In genomic region chr6:25808806-25809495, GRCm38 (mm10) we compare ENCODE assay signal across 8 mouse cellular contexts. TPM values are rescaled to one million over a fixed set of nuclear protein-coding genes. Genes with fewer than 3 reads are reported as not detected.
DNase-seq lines count a peak whose midpoint lies in the region; ATAC-seq and TF ChIP-seq lines count a peak whose summit lies in the region.

Gene Pot1a (minus strand): TSS chr6:25809246.

- no peaks in the 10 kb centered on the region for H3K9me3 ChIP-seq in MEL (replicated peaks; ENCODE audit: insufficient read depth, low read length)
- H3K9me3 ChIP-seq in forebrain, postnatal 0 days (ENCODE audit: low read length), result no peaks in the 10 kb centered on the region
- H3K9me3 ChIP-seq in lung, embryonic 15.5 days, result no peaks in the 10 kb centered on the region

- WGBS in cerebellum, adult 2 months, result under 1% methylated on average over 34 of the region's 34 CpGs
- WGBS in forebrain, postnatal 0 days, result under 1% methylated on average over 34 of the region's 34 CpGs
- 1% methylated on average over 34 of the region's 34 CpGs for WGBS in lung, embryonic 15.5 days

- H3K9ac ChIP-seq in MEL (ENCODE audit: control insufficient read depth, low read depth, low read length, poor library complexity, severe bottlenecking), result peak within 1 kb of the TSS; percentile 89
- H3K9ac ChIP-seq in forebrain, postnatal 0 days, result peak within 1 kb of the TSS; percentile 62
- H3K9ac ChIP-seq in lung, embryonic 15.5 days, result peak within 1 kb of the TSS; percentile 65

- TF ChIP-seq EP300 in MEL (IDR thresholded peaks at IDR 0.05; ENCODE audit: low read depth in 1 of 2, low read length in 2 of 2), result no peak; a peak in 1 of 4 replicates

- no peak for TF ChIP-seq RAD21 in MEL (IDR thresholded peaks at IDR 0.05; ENCODE audit: low read depth, low read length)

- no peaks in the 10 kb centered on the region; a peak in 1 of 4 replicates for H3K27me3 ChIP-seq in MEL (ENCODE audit: control insufficient read depth in 1 of 2, insufficient read depth in 2 of 2, low read length in 2 of 2)
- no peaks in the 10 kb centered on the region for H3K27me3 ChIP-seq in cerebellum, adult 2 months (ENCODE audit: control insufficient read depth, insufficient read depth, low read length)
- H3K27me3 ChIP-seq in forebrain, postnatal 0 days (ENCODE audit: insufficient read depth, low read length), result no peaks in the 10 kb centered on the region
- H3K27me3 ChIP-seq in lung, embryonic 15.5 days, result no peaks in the 10 kb centered on the region

- peaks cover 0 to 10% of the 10 kb centered on the region in 2 experiments; a peak in 3 of 4 replicates for H3K36me3 ChIP-seq in MEL (ENCODE audit: control insufficient read depth in 1 of 2, insufficient read depth in 2 of 2, low read length in 2 of 2)
- no peaks in the 10 kb centered on the region for H3K36me3 ChIP-seq in forebrain, postnatal 0 days (ENCODE audit: insufficient read depth)
- peaks cover 4% of the 10 kb centered on the region; the same call in 1 of the 2 replicates for H3K36me3 ChIP-seq in lung, embryonic 15.5 days

- H3K27ac ChIP-seq in MEL (ENCODE audit: control insufficient read depth, low read depth, low read length), result peak within 1 kb of the TSS; percentile 90
- H3K27ac ChIP-seq in cerebellum, adult 2 months (ENCODE audit: insufficient read depth, low read length), result peak within 1 kb of the TSS; percentile 38; the same call in 1 of the 2 replicates
- peak within 1 kb of the TSS; percentile 89 for H3K27ac ChIP-seq in forebrain, postnatal 0 days (ENCODE audit: low read depth, low read length)
- H3K27ac ChIP-seq in lung, embryonic 15.5 days, result peak within 1 kb of the TSS; percentile 84

- H3K4me2 ChIP-seq in forebrain, postnatal 0 days (ENCODE audit: low read depth), result peak within 1 kb of the TSS; percentile 60
- H3K4me2 ChIP-seq in lung, embryonic 15.5 days, result peak within 1 kb of the TSS; percentile 51

- peaks cover 9% of the 10 kb centered on the region for H3K79me2 ChIP-seq in MEL (ENCODE audit: control insufficient read depth, insufficient read depth, low read length, poor library complexity)

- peak within 1 kb of the TSS; percentile 90 to 97 for H3K4me3 ChIP-seq in MEL (ENCODE audit: control insufficient read depth in 1 of 2, insufficient read depth in 1 of 2, low read depth in 2 of 2, low read length in 2 of 2)
- H3K4me3 ChIP-seq in cerebellum, adult 2 months (replicated peaks; ENCODE audit: insufficient read depth, low read depth, low read length), result peak within 1 kb of the TSS; percentile 60
- peak within 1 kb of the TSS; percentile 60 for H3K4me3 ChIP-seq in forebrain, postnatal 0 days (ENCODE audit: low read depth, low read length)
- H3K4me3 ChIP-seq in lung, embryonic 15.5 days, result peak within 1 kb of the TSS; percentile 60

- peak; percentile 98 for DNase-seq in MEL (ENCODE audit: low read depth, low spot score)
- peak; percentile 97 for DNase-seq in cerebellum, adult 2 months
- peak; percentile 98 for DNase-seq in forebrain, postnatal 0 days
- DNase-seq in heart, postnatal 4 days, result peak; percentile 97
- DNase-seq in layer of hippocampus, adult 8-10 months (ENCODE audit: low spot score in 2 of 2), result peak; percentile 93 to 97
- DNase-seq in ovary, adult 18-20 months (ENCODE audit: low spot score), result peak; percentile 93
- peak; percentile 97 for DNase-seq in thymus, postnatal 0 days (ENCODE audit: low spot score)

- peak; percentile 99 for ATAC-seq in forebrain, postnatal 0 days
- peak; percentile 99 for ATAC-seq in lung, embryonic 15.5 days (ENCODE audit: borderline replicate concordance, extremely low read depth, low FRiP score, low TSS enrichment)

- TF ChIP-seq POLR2A in MEL (IDR thresholded peaks at IDR 0.05; ENCODE audit: control insufficient read depth in 1 of 2, insufficient read depth in 1 of 2, low read depth in 1 of 2, low read length in 2 of 2, poor library complexity in 1 of 2), result peak; percentile 53 to 91
- peak; percentile 88 for TF ChIP-seq POLR2A in cerebellum, adult 2 months (IDR thresholded peaks at IDR 0.05; ENCODE audit: borderline replicate concordance, insufficient read depth, low read length)

- peaks cover 7 to 10% of the 10 kb centered on the region in 2 experiments for H3K4me1 ChIP-seq in MEL (ENCODE audit: control insufficient read depth in 1 of 2, insufficient read depth in 2 of 2, low read length in 2 of 2)
- no peaks in the 10 kb centered on the region for H3K4me1 ChIP-seq in cerebellum, adult 2 months (ENCODE audit: control insufficient read depth, insufficient read depth, low read length)
- no peaks in the 10 kb centered on the region; the same call in 1 of the 2 replicates for H3K4me1 ChIP-seq in forebrain, postnatal 0 days (ENCODE audit: insufficient read depth)
- H3K4me1 ChIP-seq in lung, embryonic 15.5 days, result peaks cover 7% of the 10 kb centered on the region; the same call in 1 of the 2 replicates

- TF ChIP-seq CTCF in MEL (IDR thresholded peaks at IDR 0.05 in 2 of 3, conservative IDR thresholded peaks at IDR 0.05 in 1 of 3; ENCODE audit: control insufficient read depth in 1 of 3, insufficient read depth in 1 of 3, low read depth in 2 of 3, low read length in 3 of 3, poor library complexity in 1 of 3, severe bottlenecking in 1 of 3), result no peak
- no peak for TF ChIP-seq CTCF in cerebellum, adult 2 months (IDR thresholded peaks at IDR 0.05; ENCODE audit: borderline replicate concordance, insufficient read depth, low read depth, low read length)
- TF ChIP-seq CTCF in forebrain, postnatal 0 days (IDR thresholded peaks at IDR 0.05; ENCODE audit: low read depth), result no peak

TF ChIP-seq in MEL, 35 proteins besides CTCF, POLR2A, EP300 and RAD21:
- TF ChIP-seq POLR2AphosphoS5 (IDR thresholded peaks at IDR 0.05; ENCODE audit: borderline replicate concordance, low read depth, low read length), result peak; percentile 42; the same call in 1 of the 2 replicates
- TF ChIP-seq MAZ (IDR thresholded peaks at IDR 0.05; ENCODE audit: low read depth, low read length), result no peak
- TF ChIP-seq NRF1 (IDR thresholded peaks at IDR 0.05; ENCODE audit: insufficient read depth, low read depth, low read length, poor library complexity, severe bottlenecking), result peak; percentile 72
- TF ChIP-seq ETS1 (IDR thresholded peaks at IDR 0.05; ENCODE audit: low read depth, low read length), result peak; percentile 14; the same call in 1 of the 2 replicates
- TF ChIP-seq MAX (IDR thresholded peaks at IDR 0.05; ENCODE audit: low read length), result peak; percentile 29; the same call in 1 of the 2 replicates
- peak; percentile 36; the same call in 1 of the 2 replicates for TF ChIP-seq POLR2AphosphoS2 (IDR thresholded peaks at IDR 0.05; ENCODE audit: low read length)
- TF ChIP-seq ZKSCAN1 (IDR thresholded peaks at IDR 0.05; ENCODE audit: low read depth, low read length), result no peak
- TF ChIP-seq USF1 (IDR thresholded peaks at IDR 0.05; ENCODE audit: low read depth, low read length), result no peak
- peak; percentile 37; the same call in 1 of the 2 replicates for TF ChIP-seq E2F4 (IDR thresholded peaks at IDR 0.05; ENCODE audit: borderline replicate concordance, low read depth, low read length)
- peak; percentile 51 for TF ChIP-seq MXI1 (IDR thresholded peaks at IDR 0.05; ENCODE audit: low read depth, low read length)
- no peak for TF ChIP-seq SMC3 (IDR thresholded peaks at IDR 0.05; ENCODE audit: low read depth, low read length)
- peak; percentile 79 for TF ChIP-seq NELFE (IDR thresholded peaks at IDR 0.05; ENCODE audit: low read depth, low read length)
- TF ChIP-seq MYB (IDR thresholded peaks at IDR 0.05; ENCODE audit: low read depth, low read length), result no peak
- TF ChIP-seq TBP (IDR thresholded peaks at IDR 0.05; ENCODE audit: low read depth, low read length), result peak; percentile 89
- TF ChIP-seq HCFC1 (IDR thresholded peaks at IDR 0.05; ENCODE audit: low read depth, low read length), result peak; percentile 82
- TF ChIP-seq MAFK (IDR thresholded peaks at IDR 0.05; ENCODE audit: borderline replicate concordance, low read depth, low read length), result no peak
- TF ChIP-seq USF2 (IDR thresholded peaks at IDR 0.05; ENCODE audit: borderline replicate concordance in 1 of 2, insufficient read depth in 1 of 2, low read depth in 1 of 2, low read length in 2 of 2), result no peak
- peak; percentile 61 for TF ChIP-seq ELF1 (IDR thresholded peaks at IDR 0.05; ENCODE audit: low read depth, low read length)
- TF ChIP-seq GATA1 (IDR thresholded peaks at IDR 0.05; ENCODE audit: low read depth, low read length), result no peak
- no peak for TF ChIP-seq UBTF (IDR thresholded peaks at IDR 0.05; ENCODE audit: borderline replicate concordance, insufficient read depth, low read depth, low read length)

RNA-seq across cellular contexts. Expression of gene Pot1a, which starts in this region (rescaled TPM):
- total RNA-seq in MEL (2012; rRNA removed), result 19.9 and 21.6 TPM in 2 replicates
- polyA plus RNA-seq in MEL (2012; ENCODE audit: insufficient read depth in 1 of 2, insufficient read length in 2 of 2, low read depth in 1 of 2, low replicate concordance in 2 of 2, missing spikeins in 1 of 2), result 10 to 100 TPM in 1 of 2 experiments, not detected in 1; 22.0 TPM
- polyA plus RNA-seq in cerebellum, adult 2 months (2012; rRNA removed), result 22.5 and 23.1 TPM in 2 replicates
- 23.5 and 26.3 TPM in 2 replicates for total RNA-seq in forebrain, postnatal 0 days (2014; rRNA removed)
- 13.5 and 16.5 TPM in 2 replicates for polyA plus RNA-seq in forebrain, postnatal 0 days (2015; fragmentation: Nextera tagmentation; extraction: Ambion mirVana)
- total RNA-seq in heart, postnatal 4 days (2021), result 10 to 100 TPM; 10.8 to 14.6 TPM
- 10 to 100 TPM; 14.7 to 24.0 (median 20.5) TPM for total RNA-seq in layer of hippocampus, adult 8-10 months (2022)
- polyA plus RNA-seq in lung, embryonic 15.5 days (2015; fragmentation: Nextera tagmentation; extraction: Ambion mirVana), result 32.0 and 34.3 TPM in 2 replicates
- polyA plus RNA-seq in thymus, postnatal 0 days (2015; fragmentation: Nextera tagmentation; extraction: Ambion mirVana), result 33.7 and 36.4 TPM in 2 replicates

Comparison
In these comparisons a context has a peak if more than half of its experiments do, and no peak if none do; other contexts are left out.
1. Peak in every context shown above with its lines: DNase-seq, ATAC-seq, H3K4me3 ChIP-seq and H3K27ac ChIP-seq.
2. H3K27ac ChIP-seq: peak in every context shown above with its lines; median percentile 90 in MEL; 89 in forebrain, postnatal 0 days; 84 in lung, embryonic 15.5 days; 38 in cerebellum, adult 2 months.